Mouse (Mus musculus) intestine, embryonic 14.5 days (tissue): Measurements from ENCODE around the gene Kansl2. TPM values are rescaled to one million over a fixed set of nuclear protein-coding genes. Genes with fewer than 3 reads are reported as not detected.

Experiments
- ATAC-seq: fragments of 200-750 bp; cut with Nextera tagmentation; replicated peaks from 2 replicates; pipeline ENCODE4 v1.8.0; 2017; ENCODE audit warnings: low read depth, moderate number of reproducible peaks, moderate TSS enrichment, moderate library complexity; ENCODE audit not compliant: low FRiP score, low TSS enrichment
- DNase-seq: peaks from one replicate; pipeline ENCODE4 v3.0.0-alpha.2; 2018; ENCODE audit warnings: low spot score
- H3K27ac ChIP-seq: fragments of 300-500 bp; sonication (generic); 2 replicates; pipeline ENCODE4 v1.5.1; 2014; ENCODE audit warnings: low read depth, mild to moderate bottlenecking, control low read depth
- H3K27me3 ChIP-seq: fragments of 300-500 bp; sonication (generic); replicated peaks from 2 replicates; pipeline ENCODE4 v1.6.1; 2014; ENCODE audit warnings: low read length, control low read depth; ENCODE audit not compliant: control insufficient read depth, insufficient read depth
- H3K36me3 ChIP-seq: fragments of 300-500 bp; sonication (generic); 2 replicates; pipeline ENCODE4 v1.6.1; 2014; ENCODE audit warnings: low read length, control low read depth; ENCODE audit not compliant: control insufficient read depth, insufficient read depth
- H3K4me1 ChIP-seq: fragments of 300-500 bp; sonication (generic); replicated peaks from 2 replicates; pipeline ENCODE4 v1.6.1; 2014; ENCODE audit warnings: low read length, control low read depth, mixed read lengths; ENCODE audit not compliant: control insufficient read depth, insufficient read depth
- H3K4me2 ChIP-seq: fragments of 300-500 bp; sonication (generic); 2 replicates; pipeline ENCODE4 v1.6.1; 2014; ENCODE audit warnings: low read length
- H3K4me3 ChIP-seq: fragments of 300-500 bp; sonication (generic); 2 replicates; pipeline ENCODE4 v1.5.1; 2014; ENCODE audit warnings: low read depth, low read length, control low read depth, mixed read lengths
- H3K9ac ChIP-seq: fragments of 300-500 bp; sonication (generic); 2 replicates; pipeline ENCODE4 v1.6.1; 2014; ENCODE audit warnings: mild to moderate bottlenecking, low read length
- H3K9me3 ChIP-seq: fragments of 300-500 bp; sonication (generic); 2 replicates; pipeline ENCODE4 v1.6.1; 2016; ENCODE audit warnings: low read length, control low read depth; ENCODE audit not compliant: control insufficient read depth
- WGBS: fragments of 180-500 bp; shearing (Covaris S2); extraction: QIAGEN DNeasy Blood & Tissue Kit; methylation state at CpG from one replicate; pipeline ENCODE4 v1.1.7; 2014; 5-methylcytosine and 5-hydroxymethylcytosine counted together
- microRNA-seq: library from miRNA; unstranded; fragments of <30 nt; microRNA quantifications from one replicate; pipeline ENCODE4, GENCODE M21; 2016
- polyA plus RNA-seq: library from polyadenylated mRNA; unstranded; fragments of >200 nt; fragmentation: Nextera tagmentation; extraction: Ambion mirVana; gene quantifications from 2 replicates; pipeline ENCODE4 v1.2.1, GENCODE M21; 2014

Gene Kansl2
- polyA plus RNA-seq, 1 experiment from 2014 or later = 97.3 TPM

GRCm38 (mm10) chr15:98475382-98475781, 58.7 kb downstream of the Kansl2 start:
- H3K27me3 ChIP-seq = no peaks in the 10 kb centered on the region
- H3K36me3 ChIP-seq = no peaks in the 10 kb centered on the region
- H3K4me2 ChIP-seq = no peak overlapping the region
- H3K27ac ChIP-seq = no peak overlapping the region
- H3K4me3 ChIP-seq = no peak overlapping the region
- H3K9ac ChIP-seq = no peak overlapping the region
- DNase-seq (peak; percentile 64), ATAC-seq (no peak)
- H3K4me1 ChIP-seq = no peaks in the 10 kb centered on the region
- no peaks in the 10 kb centered on the region for H3K9me3 ChIP-seq
- 48% methylated on average over 10 of the region's 10 CpGs for WGBS

- Histone ChIP-seq H3K27ac (no peak overlapping the region), H3K27me3 (no peaks in the 10 kb centered on the region), H3K36me3 (no peaks in the 10 kb centered on the region), H3K9me3 (no peaks in the 10 kb centered on the region), H3K4me3 (no peak overlapping the region), H3K9ac (no peak overlapping the region), H3K4me1 (no peaks in the 10 kb centered on the region), H3K4me2 (no peak overlapping the region)
- DNase-seq (no peak), ATAC-seq (no peak)
- 79% methylated on average over 10 of the region's 10 CpGs for WGBS
Observed at GRCm38 (mm10) chr15:98474958-98475357, 59.1 kb downstream of the Kansl2 start.

GRCm38 (mm10) chr15:98471539-98471938, 62.5 kb downstream of the Kansl2 start:
- H3K4me3 ChIP-seq = no peak overlapping the region
- H3K36me3 ChIP-seq = no peaks in the 10 kb centered on the region
- no peaks in the 10 kb centered on the region for H3K27me3 ChIP-seq
- 90% methylated on average over 13 of the region's 13 CpGs for WGBS
- no peak overlapping the region for H3K4me2 ChIP-seq
- no peak overlapping the region for H3K9ac ChIP-seq
- DNase-seq = no peak
- ATAC-seq = no peak
- H3K9me3 ChIP-seq = no peaks in the 10 kb centered on the region
- no peaks in the 10 kb centered on the region for H3K4me1 ChIP-seq
- H3K27ac ChIP-seq = no peak overlapping the region

- WGBS = 88% methylated on average over 4 of the region's 4 CpGs
- Histone ChIP-seq H3K9ac (no peak within 1 kb of the TSS), H3K27ac (no peak within 1 kb of the TSS), H3K4me2 (no peak within 1 kb of the TSS), H3K27me3 (no peaks in the 10 kb centered on the region), H3K9me3 (no peaks in the 10 kb centered on the region), H3K4me1 (no peaks in the 10 kb centered on the region), H3K36me3 (no peaks in the 10 kb centered on the region), H3K4me3 (no peak within 1 kb of the TSS)
- ATAC-seq = no peak
- DNase-seq = no peak
Observed at GRCm38 (mm10) chr15:98469596-98469995, 64.5 kb downstream of the Kansl2 start, which contains the start of gene OR5BS1P. TSS of gene OR5BS1P (plus strand) at chr15:98469896.

Small RNA genes within 50 kb of the gene (microRNA-seq; reads per million reads assigned to microRNA genes)
- 0.93 reads per million, percentile 6 among the genes with 10 or more reads in this experiment for gene Mir1291

Other genes starting within 250 kb of the Kansl2 start
- 0.41 and 0.71 TPM in 2 replicates for gene Zfp641, start 238.1 kb downstream of the Kansl2 start, polyA plus RNA-seq
- not detected in 2 replicates for gene Olfr285, start 216.9 kb downstream of the Kansl2 start, polyA plus RNA-seq
- not detected in 2 replicates for gene Olfr284, start 193.3 kb downstream of the Kansl2 start, polyA plus RNA-seq
- gene Olfr283, start 153.3 kb downstream of the Kansl2 start, polyA plus RNA-seq = not detected in 2 replicates
- not detected in 2 replicates for gene Olfr282, start 103.0 kb downstream of the Kansl2 start, polyA plus RNA-seq
- not detected in 2 replicates for gene Olfr281, start 81.7 kb downstream of the Kansl2 start, polyA plus RNA-seq
- not detected in 2 replicates for gene OR5BS1P, start 64.4 kb downstream of the Kansl2 start, polyA plus RNA-seq
- 0.57 TPM in 1 of 2 replicates, not detected in the other for gene Lalba, start 51.5 kb downstream of the Kansl2 start, polyA plus RNA-seq
- not detected in 2 replicates for gene Olfr279, start 41.9 kb downstream of the Kansl2 start, polyA plus RNA-seq
- 48.7 and 52.6 TPM in 2 replicates for gene Ccnt1, start 36.7 kb upstream of the Kansl2 start, polyA plus RNA-seq
- gene 4930415O20Rik, start 36.7 kb upstream of the Kansl2 start, polyA plus RNA-seq = 0.35 and 0.59 TPM in 2 replicates
- 19.8 and 21.9 TPM in 2 replicates for gene Adcy6, start 75.8 kb upstream of the Kansl2 start, polyA plus RNA-seq
- 31.5 and 34.8 TPM in 2 replicates for gene Cacnb3, start 96.6 kb upstream of the Kansl2 start, polyA plus RNA-seq
- gene Ddx23, start 128.6 kb upstream of the Kansl2 start, polyA plus RNA-seq = 27.1 TPM in 2 replicates
- 0.83 and 1.0 TPM in 2 replicates for gene Rnd1, start 143.2 kb upstream of the Kansl2 start, polyA plus RNA-seq
- 0.57 and 1.6 TPM in 2 replicates for gene Ccdc65, start 173.9 kb upstream of the Kansl2 start, polyA plus RNA-seq
- gene Fkbp11, start 193.9 kb upstream of the Kansl2 start, polyA plus RNA-seq = 47.9 and 53.1 TPM in 2 replicates
- gene Arf3, start 228.9 kb upstream of the Kansl2 start, polyA plus RNA-seq = 34.6 and 37.1 TPM in 2 replicates
- 0.12 TPM in 1 of 2 replicates, not detected in the other for gene Wnt10b, start 243.9 kb upstream of the Kansl2 start, polyA plus RNA-seq